ENCODE assay signal across 15 mouse cellular contexts in the genomic region with DNA sequence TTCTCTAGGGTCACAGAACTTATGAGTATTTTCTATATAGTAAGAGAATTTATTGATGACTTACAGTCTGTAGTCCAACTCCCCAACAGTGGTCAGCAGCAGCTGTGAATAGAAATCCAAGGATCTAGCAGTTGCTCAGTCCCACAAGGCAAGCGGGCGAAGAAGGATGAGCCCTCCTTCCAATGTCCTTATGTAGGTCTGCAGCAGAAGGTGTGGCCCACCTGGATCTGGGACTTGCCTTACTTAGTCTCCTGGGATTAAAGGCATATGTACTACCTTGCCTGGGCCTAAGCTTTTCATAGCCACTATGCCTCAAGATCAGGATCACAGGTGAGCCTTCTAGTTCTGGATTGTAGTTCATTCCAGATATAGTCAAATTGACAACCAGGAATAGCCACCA. TPM values are rescaled to one million over a fixed set of nuclear protein-coding genes. Genes with fewer than 3 reads are reported as not detected.
"Had no signal": no experiment of that assay in that cellular context is flagged by ENCODE, and none has a peak within 500 bp of the region (broad histone marks: within the 10 kb centered on the region; RNA-seq: fewer than 3 reads in every experiment).

No protein-coding gene starts in this region.

- H3K27ac ChIP-seq: left cerebral cortex, adult 2 months; limb, embryonic 15.5 days; liver, embryonic 12.5 days; midbrain, embryonic 10.5 days; midbrain, embryonic 15.5 days; neural tube, embryonic 13.5 days had no signal

- H3K27me3 ChIP-seq: limb, embryonic 15.5 days; liver, embryonic 12.5 days; midbrain, embryonic 15.5 days; neural tube, embryonic 13.5 days had no signal

- H3K9me3 ChIP-seq: limb, embryonic 15.5 days; liver, embryonic 12.5 days; midbrain, embryonic 10.5 days; midbrain, embryonic 15.5 days; neural tube, embryonic 13.5 days had no signal

- H3K4me2 ChIP-seq: limb, embryonic 15.5 days; lung, embryonic 14.5 days; midbrain, embryonic 15.5 days; neural tube, embryonic 13.5 days had no signal

- H3K36me3 ChIP-seq: limb, embryonic 15.5 days; midbrain, embryonic 15.5 days; neural tube, embryonic 13.5 days had no signal

- H3K9ac ChIP-seq: limb, embryonic 15.5 days; liver, embryonic 12.5 days; lung, embryonic 14.5 days; midbrain, embryonic 15.5 days; neural tube, embryonic 13.5 days had no signal

- ATAC-seq: liver, embryonic 12.5 days; midbrain, embryonic 15.5 days had no signal

- DNase-seq: kidney, adult 18-20 months; kidney, postnatal 4 days; lung, postnatal 10 days; lung, postnatal 4 days; retina, postnatal 1 day; right cerebral cortex, postnatal 4 days; thymus, adult 18-20 months; thymus, postnatal 14 days had no signal

- H3K4me3 ChIP-seq: left cerebral cortex, adult 2 months; limb, embryonic 15.5 days; liver, embryonic 12.5 days; midbrain, embryonic 10.5 days; midbrain, embryonic 15.5 days; neural tube, embryonic 13.5 days had no signal

RNA-seq across cellular contexts. Expression of a gene that starts 45.7 kb away (rescaled TPM):
- polyA plus RNA-seq: lung, embryonic 14.5 days had no signal
